Mouse (Mus musculus) kidney, postnatal 14 days (tissue): ENCODE measurements around the gene Hist1h2ai.
"Not testable (repeated sequence)": the region's sequence is repeated elsewhere in the genome, so short reads cannot be mapped to it uniquely, and the experiment has no call there.

Experiments
- DNase-seq: peaks from one replicate; pipeline ENCODE4 v3.0.0; 2022; ENCODE audit warnings: mixed read lengths

Hist1h2ai gene

GRCm38 (mm10) chr13:21715864-21716539, at the start of gene Hist1h2ai, which contains the start of gene Hist1h2bl:
Gene Hist1h2ai (plus strand): TSS chr13:21716422.
Gene Hist1h2bl (minus strand): TSS chr13:21716143.
- peak; percentile 90 for DNase-seq

- DNase-seq: no peak
Observed at GRCm38 (mm10) chr13:21677305-21677704, 38.9 kb upstream of the Hist1h2ai start, which contains the start of gene Olfr1360. Gene Olfr1360 (minus strand): TSS chr13:21677405.

- DNase-seq: no peak
Observed at GRCm38 (mm10) chr13:21697811-21698210, 18.4 kb upstream of the Hist1h2ai start, which contains the start of gene Olfr1359. Gene Olfr1359 (plus strand): TSS chr13:21698111.

- DNase-seq: no peak
Observed at GRCm38 (mm10) chr13:21706669-21707068, 9.6 kb upstream of the Hist1h2ai start.

GRCm38 (mm10) chr13:21710031-21710711, 6.1 kb upstream of the Hist1h2ai start:
- DNase-seq: peak; percentile 89

GRCm38 (mm10) chr13:21710821-21711525, 5.2 kb upstream of the Hist1h2ai start:
- DNase-seq: peak; percentile 79

- DNase-seq: no peak
Observed at GRCm38 (mm10) chr13:21711698-21712097, 4.5 kb upstream of the Hist1h2ai start.

GRCm38 (mm10) chr13:21714725-21715124, 1.5 kb upstream of the Hist1h2ai start:
- peak; percentile 74 for DNase-seq

GRCm38 (mm10) chr13:21715131-21715863, 925 bp upstream of the Hist1h2ai start:
- no peak for DNase-seq

GRCm38 (mm10) chr13:21716540-21717391, 544 bp downstream of the Hist1h2ai start:
- not testable (repeated sequence) for DNase-seq

GRCm38 (mm10) chr13:21717397-21718357, 1.5 kb downstream of the Hist1h2ai start, which contains the start of gene Hist1h3h:
Gene Hist1h3h (plus strand): TSS chr13:21717659.
- DNase-seq: peak; percentile 88

- no peak for DNase-seq
Observed at GRCm38 (mm10) chr13:21718381-21719080, 2.3 kb downstream of the Hist1h2ai start.

GRCm38 (mm10) chr13:21721107-21721756, 5.0 kb downstream of the Hist1h2ai start:
- not testable (repeated sequence) for DNase-seq

GRCm38 (mm10) chr13:21721757-21722372, 5.6 kb downstream of the Hist1h2ai start, which contains the start of gene Hist1h2bm:
Gene Hist1h2bm (plus strand): TSS chr13:21722044.
- DNase-seq: peak; percentile 75

GRCm38 (mm10) chr13:21722373-21722925, 6.2 kb downstream of the Hist1h2ai start:
- DNase-seq: no peak

- DNase-seq: no peak
Observed at GRCm38 (mm10) chr13:21722993-21723836, 7.0 kb downstream of the Hist1h2ai start.

GRCm38 (mm10) chr13:21727948-21728572, 11.8 kb downstream of the Hist1h2ai start:
- no peak for DNase-seq
